ENCODE assay signal across 10 mouse cellular contexts in genomic region chr7:142169836-142170235, GRCm38 (mm10). TPM values are rescaled to one million over a fixed set of nuclear protein-coding genes. Genes with fewer than 3 reads are reported as not detected.
DNase-seq lines count a peak whose midpoint lies in the region; ATAC-seq and TF ChIP-seq lines count a peak whose summit lies in the region.
"Had no signal": no experiment of that assay in that cellular context is flagged by ENCODE, and none has a peak within 500 bp of the region (broad histone marks: within the 10 kb centered on the region; RNA-seq: fewer than 3 reads in every experiment).

No protein-coding gene starts in this region.

- no peak for ATAC-seq in embryonic facial prominence, embryonic 11.5 days (replicated peaks; ENCODE audit: insufficient number of reproducible peaks, low FRiP score, low TSS enrichment, low read depth)

- no peaks in the 10 kb centered on the region for H3K4me1 ChIP-seq in embryonic facial prominence, embryonic 11.5 days (ENCODE audit: control insufficient read depth, insufficient read depth, low read length)
- H3K4me1 ChIP-seq in embryonic facial prominence, embryonic 10.5 days = no peaks in the 10 kb centered on the region
- no peaks in the 10 kb centered on the region for H3K4me1 ChIP-seq in lung, adult 2 months (ENCODE audit: control insufficient read depth, insufficient read depth, low read length)

- TF ChIP-seq CTCF in lung, adult 2 months (IDR thresholded peaks at IDR 0.05; ENCODE audit: insufficient read depth, low read length) = 0 out of 2 replicates have a peak, but pooled peaks have one; percentile 6

- H3K36me3 ChIP-seq in embryonic facial prominence, embryonic 11.5 days (replicated peaks; ENCODE audit: control insufficient read depth, insufficient read depth, low read depth, low read length) = no peaks in the 10 kb centered on the region
- H3K36me3 ChIP-seq in embryonic facial prominence, embryonic 10.5 days (replicated peaks) = no peaks in the 10 kb centered on the region

- no peak overlapping the region for H3K9ac ChIP-seq in embryonic facial prominence, embryonic 11.5 days (replicated peaks; ENCODE audit: low read length)

- H3K9me3 ChIP-seq in embryonic facial prominence, embryonic 11.5 days (replicated peaks; ENCODE audit: control insufficient read depth, low read length) = no peaks in the 10 kb centered on the region
- no peaks in the 10 kb centered on the region for H3K9me3 ChIP-seq in embryonic facial prominence, embryonic 10.5 days

- TF ChIP-seq POLR2A in lung, adult 2 months (IDR thresholded peaks at IDR 0.05; ENCODE audit: borderline replicate concordance, extremely low read depth, low read depth, low read length) = no peak

- peak; percentile 76 for DNase-seq in embryonic facial prominence, embryonic 11.5 days (ENCODE audit: low spot score)
- DNase-seq in embryonic facial prominence, embryonic 10.5 days (ENCODE audit: low spot score) = no peak
- DNase-seq in lung, adult 2 months = no peak
- no peak for DNase-seq in lung, postnatal 14 days
- DNase-seq in c-Kit-negative CD71-positive TER-119-positive erythroid progenitor cells, embryonic 14.5 days (ENCODE audit: low read depth, low spot score) = peak; percentile 19
- peak; percentile 16 for DNase-seq in naive thymus-derived CD4-positive, alpha-beta T cell, adult 2 months (ENCODE audit: low read depth)
- DNase-seq in adrenal gland, adult (ENCODE audit: inconsistent age in 2 of 2, low spot score in 1 of 2) = no peak
- no peak for DNase-seq in layer of hippocampus, adult 9-11 months

- H3K4me3 ChIP-seq in embryonic facial prominence, embryonic 11.5 days (ENCODE audit: low read depth, low read length) = no peak overlapping the region
- no peak overlapping the region for H3K4me3 ChIP-seq in embryonic facial prominence, embryonic 10.5 days
- no peak overlapping the region for H3K4me3 ChIP-seq in lung, adult 2 months (replicated peaks; ENCODE audit: extremely low read depth, low read depth, low read length)
- H3K4me3 ChIP-seq: erythroblast, embryonic 14.5 days had no signal

- no peak overlapping the region for H3K27ac ChIP-seq in embryonic facial prominence, embryonic 11.5 days (replicated peaks; ENCODE audit: low read depth, low read length)
- H3K27ac ChIP-seq in embryonic facial prominence, embryonic 10.5 days (replicated peaks) = no peak overlapping the region

- H3K27me3 ChIP-seq in embryonic facial prominence, embryonic 11.5 days (ENCODE audit: control insufficient read depth, insufficient read depth, low read length) = no peaks in the 10 kb centered on the region
- no peaks in the 10 kb centered on the region for H3K27me3 ChIP-seq in embryonic facial prominence, embryonic 10.5 days (replicated peaks; ENCODE audit: low read depth, poor library complexity, severe bottlenecking)

- H3K4me2 ChIP-seq in embryonic facial prominence, embryonic 11.5 days (ENCODE audit: low read depth, low read length) = no peak overlapping the region

- 44% methylated on average over 3 of the region's 3 CpGs for WGBS in embryonic facial prominence, embryonic 11.5 days
- 47% methylated on average over 3 of the region's 3 CpGs for WGBS in embryonic facial prominence, embryonic 10.5 days
- 46% methylated on average over 3 of the region's 3 CpGs for WGBS in lung, adult 2 months

RNA-seq across cellular contexts. Expression of gene Gm4553, which starts 4.3 kb away (rescaled TPM):
- not detected in 2 replicates for polyA plus RNA-seq in embryonic facial prominence, embryonic 11.5 days (2014; fragmentation: Nextera tagmentation; extraction: Ambion mirVana)
- not detected in 2 replicates for polyA plus RNA-seq in embryonic facial prominence, embryonic 10.5 days (2016; fragmentation: Nextera tagmentation; extraction: Ambion mirVana)
- not detected in 2 replicates for polyA plus RNA-seq in lung, adult 2 months (2012; rRNA removed)
- polyA plus RNA-seq: erythroblast, embryonic 14.5 days; stomach, embryonic 14.5 days had no signal

RNA-seq across cellular contexts. Expression of gene Krtap5-2, which starts 6.0 kb away (rescaled TPM):
- not detected in 2 replicates for polyA plus RNA-seq in embryonic facial prominence, embryonic 11.5 days (2014; fragmentation: Nextera tagmentation; extraction: Ambion mirVana)
- polyA plus RNA-seq in embryonic facial prominence, embryonic 10.5 days (2016; fragmentation: Nextera tagmentation; extraction: Ambion mirVana) = not detected in 2 replicates
- polyA plus RNA-seq in lung, adult 2 months (2012; rRNA removed) = not detected in 2 replicates
- polyA plus RNA-seq: erythroblast, embryonic 14.5 days; stomach, embryonic 14.5 days had no signal

RNA-seq across cellular contexts. Expression of gene Gm29735, which starts 12.9 kb away (rescaled TPM):
- polyA plus RNA-seq in embryonic facial prominence, embryonic 11.5 days (2014; fragmentation: Nextera tagmentation; extraction: Ambion mirVana) = not detected in 2 replicates
- not detected in 2 replicates for polyA plus RNA-seq in embryonic facial prominence, embryonic 10.5 days (2016; fragmentation: Nextera tagmentation; extraction: Ambion mirVana)
- not detected in 2 replicates for polyA plus RNA-seq in lung, adult 2 months (2012; rRNA removed)
- polyA plus RNA-seq: erythroblast, embryonic 14.5 days; stomach, embryonic 14.5 days had no signal

RNA-seq across cellular contexts. Expression of gene Gm10153, which starts 20.4 kb away (rescaled TPM):
- not detected in 2 replicates for polyA plus RNA-seq in embryonic facial prominence, embryonic 11.5 days (2014; fragmentation: Nextera tagmentation; extraction: Ambion mirVana)
- not detected in 2 replicates for polyA plus RNA-seq in embryonic facial prominence, embryonic 10.5 days (2016; fragmentation: Nextera tagmentation; extraction: Ambion mirVana)
- polyA plus RNA-seq in lung, adult 2 months (2012; rRNA removed) = not detected in 2 replicates
- polyA plus RNA-seq: erythroblast, embryonic 14.5 days; stomach, embryonic 14.5 days had no signal

RNA-seq across cellular contexts. Expression of gene Gm45337, which starts 25.4 kb away (rescaled TPM):
- not detected in 2 replicates for polyA plus RNA-seq in embryonic facial prominence, embryonic 11.5 days (2014; fragmentation: Nextera tagmentation; extraction: Ambion mirVana)
- not detected in 2 replicates for polyA plus RNA-seq in embryonic facial prominence, embryonic 10.5 days (2016; fragmentation: Nextera tagmentation; extraction: Ambion mirVana)
- polyA plus RNA-seq in lung, adult 2 months (2012; rRNA removed) = not detected in 2 replicates
- polyA plus RNA-seq: erythroblast, embryonic 14.5 days; stomach, embryonic 14.5 days had no signal

Comparison
In these comparisons a context has a peak if more than half of its experiments do, and no peak if none do; other contexts are left out.
1. DNase-seq: peak in embryonic facial prominence, embryonic 11.5 days (single experiment), c-Kit-negative CD71-positive TER-119-positive erythroid progenitor cells, embryonic 14.5 days (single experiment) and naive thymus-derived CD4-positive, alpha-beta T cell, adult 2 months (single experiment); none in embryonic facial prominence, embryonic 10.5 days (single experiment), lung, adult 2 months (single experiment), lung, postnatal 14 days (single experiment), adrenal gland, adult (0 of 2) and layer of hippocampus, adult 9-11 months (single experiment).